Mouse (Mus musculus): ENCODE data around the gene Xiap. TPM values are rescaled to one million over a fixed set of nuclear protein-coding genes. Genes with fewer than 3 reads are reported as not detected.
A peak's percentile ranks its signal among the peaks of the same experiment; 100 is the strongest.

Gene Xiap
- polyA plus RNA-seq, 2 experiments: 14.9 to 32.6 TPM

DNA sequence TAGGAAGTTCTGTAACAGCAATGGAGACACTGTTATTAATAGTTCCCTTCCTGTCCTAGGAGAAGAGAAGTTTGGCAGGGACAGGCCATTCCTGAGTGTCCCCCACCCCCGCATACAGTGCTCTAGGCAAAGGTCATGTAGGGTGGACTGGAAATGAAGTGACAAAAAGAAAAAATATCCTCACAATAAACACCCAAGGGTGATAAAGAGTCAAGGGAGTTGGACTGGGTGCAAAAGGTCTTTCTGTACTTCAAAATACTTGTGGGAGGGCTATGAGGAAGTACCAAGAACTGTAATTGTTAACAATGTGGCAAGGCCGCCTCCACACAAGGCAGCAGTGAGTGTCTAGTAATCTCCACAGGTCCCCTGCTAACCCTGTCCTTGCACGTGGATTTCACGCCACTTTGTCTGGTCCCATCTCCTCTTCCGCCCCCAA is 88.6 kb downstream of the Xiap start:
- Histone ChIP-seq H3K36me3 (ENCODE audit: control insufficient read depth, insufficient read depth, low read length) (no peaks in the 10 kb centered on the region), H3K4me2 (replicated peaks; ENCODE audit: low read depth, low read length, severe bottlenecking) (peak overlapping the region; percentile 48), H3K4me1 (ENCODE audit: control insufficient read depth, insufficient read depth, low read length) (no peaks in the 10 kb centered on the region; the same call in 1 of the 2 replicates), H3K4me3 (replicated peaks; ENCODE audit: low read length) (peak overlapping the region; percentile 61), H3K27ac (replicated peaks; ENCODE audit: low read depth, low read length) (no peak overlapping the region), H3K9ac (ENCODE audit: low read depth, low read length, severe bottlenecking) (no peak overlapping the region), H3K27me3 (ENCODE audit: control insufficient read depth, insufficient read depth, low read length) (no peaks in the 10 kb centered on the region), H3K9me3 (ENCODE audit: control insufficient read depth, low read length) (no peaks in the 10 kb centered on the region)
- WGBS: 48% methylated on average over 5 of the region's 5 CpGs
- no peak for ATAC-seq (ENCODE audit: low FRiP score, low read depth)
- DNase-seq (ENCODE audit: low spot score): no peak
- no peak for TF ChIP-seq POLR2A (IDR thresholded peaks at IDR 0.05; ENCODE audit: borderline replicate concordance, extremely low read depth, insufficient read depth, insufficient read length)

DNA sequence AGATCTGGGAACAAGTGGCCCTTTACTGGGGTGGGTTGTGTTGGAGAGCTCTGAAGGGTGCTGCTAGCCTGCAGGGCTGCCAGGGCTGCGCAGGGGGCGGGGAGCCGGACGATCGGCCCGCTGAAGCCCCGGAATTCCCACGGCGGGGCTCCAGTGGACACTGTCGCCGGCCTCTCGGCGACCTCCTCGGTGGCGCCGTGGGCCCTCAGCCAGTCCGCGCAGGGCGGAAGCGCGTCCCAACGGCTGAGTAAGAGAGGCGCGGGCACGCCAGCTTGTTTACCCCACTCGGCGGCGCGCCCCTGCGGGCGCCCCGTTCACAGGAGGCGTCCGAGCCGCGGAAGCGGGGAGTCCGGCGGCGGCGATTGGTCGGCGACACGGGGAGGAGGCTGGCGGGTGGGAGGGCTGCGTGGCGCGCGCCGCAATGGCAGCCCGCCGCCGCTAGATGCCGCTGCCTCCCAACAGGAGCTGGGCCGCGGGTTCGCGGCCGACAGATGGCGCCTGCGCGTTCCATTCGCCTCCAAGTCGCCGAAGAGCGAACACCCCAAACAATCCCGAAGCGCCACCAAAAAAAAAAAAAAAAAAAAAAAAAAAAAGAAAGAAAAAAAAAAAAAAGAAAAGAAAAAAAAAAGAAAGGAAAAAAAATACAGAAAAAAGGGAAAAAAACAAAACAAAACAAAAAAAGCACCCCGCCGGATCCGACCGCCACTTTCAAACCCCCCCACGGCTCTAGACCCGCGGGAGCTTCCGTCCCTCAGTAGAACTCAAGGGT is 89.5 kb downstream of the Xiap start, which contains the start of gene Stag2:
Gene Stag2 (plus strand): TSS at position 530 of the 769 bp plus-strand sequence.
- peak within 1 kb of the TSS; percentile 99 for H3K27ac ChIP-seq (replicated peaks; ENCODE audit: low read depth, low read length)
- H3K4me3 ChIP-seq (replicated peaks; ENCODE audit: low read length): peak within 1 kb of the TSS; percentile 61
- H3K9me3 ChIP-seq (ENCODE audit: control insufficient read depth, low read length): no peaks in the 10 kb centered on the region
- H3K9ac ChIP-seq (ENCODE audit: low read depth, low read length, severe bottlenecking): peak within 1 kb of the TSS; percentile 98
- no peaks in the 10 kb centered on the region; the same call in 1 of the 2 replicates for H3K4me1 ChIP-seq (ENCODE audit: control insufficient read depth, insufficient read depth, low read length)
- TF ChIP-seq POLR2A (IDR thresholded peaks at IDR 0.05; ENCODE audit: borderline replicate concordance, extremely low read depth, insufficient read depth, insufficient read length): no peak
- H3K36me3 ChIP-seq (ENCODE audit: control insufficient read depth, insufficient read depth, low read length): no peaks in the 10 kb centered on the region
- ATAC-seq (ENCODE audit: low FRiP score, low read depth) (peak; percentile 81), DNase-seq (ENCODE audit: low spot score) (peak; percentile 87)
- H3K27me3 ChIP-seq (ENCODE audit: control insufficient read depth, insufficient read depth, low read length): no peaks in the 10 kb centered on the region
- WGBS: 15% methylated on average over 50 of the region's 76 CpGs
- H3K4me2 ChIP-seq (replicated peaks; ENCODE audit: low read depth, low read length, severe bottlenecking): peak within 1 kb of the TSS; percentile 48

DNA sequence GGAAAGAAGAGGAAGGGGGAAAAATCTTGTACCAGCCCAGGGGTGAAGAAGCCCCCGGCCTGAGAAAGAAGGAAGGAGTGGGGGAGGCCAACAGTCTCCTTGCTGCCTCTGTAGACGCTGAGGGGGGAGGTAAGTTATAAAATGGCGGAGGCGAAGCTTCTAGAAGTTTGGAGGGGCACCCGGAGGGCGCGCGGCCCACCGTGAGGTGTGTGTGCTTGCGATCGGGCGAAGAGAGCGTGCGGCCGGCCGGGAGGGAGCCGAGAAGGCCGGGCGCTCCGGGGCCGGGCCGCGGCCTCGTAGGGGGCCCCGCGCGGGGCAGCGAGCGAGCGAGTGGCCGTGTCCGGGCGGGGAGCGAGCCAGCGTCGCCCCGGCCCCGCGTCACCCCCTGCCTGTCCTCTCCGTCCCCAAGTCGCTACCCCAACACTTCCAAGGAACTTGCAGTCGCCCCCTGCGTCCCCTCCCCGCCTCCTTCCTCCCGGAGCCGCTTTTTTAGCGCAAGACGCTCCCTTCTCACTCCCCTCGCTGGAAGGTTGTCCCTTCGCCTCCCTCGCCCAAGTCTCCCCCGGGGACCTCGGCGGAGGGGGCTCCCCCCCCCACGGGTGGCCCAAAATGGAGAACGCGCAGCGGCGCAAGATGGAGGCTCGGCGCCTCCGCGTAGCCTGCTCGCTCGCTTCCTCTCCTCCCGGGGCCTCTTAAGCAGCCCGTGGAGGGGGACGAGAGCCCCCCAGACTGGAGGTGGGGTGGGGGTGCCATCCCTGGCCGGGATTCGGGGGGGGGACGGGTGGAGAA is 90.3 kb downstream of the Xiap start:
- 29% methylated on average over 51 of the region's 71 CpGs for WGBS
- Histone ChIP-seq H3K4me3 (replicated peaks; ENCODE audit: low read length) (peak overlapping the region; percentile 61), H3K9me3 (ENCODE audit: control insufficient read depth, low read length) (no peaks in the 10 kb centered on the region), H3K9ac (ENCODE audit: low read depth, low read length, severe bottlenecking) (peak overlapping the region; percentile 98), H3K36me3 (ENCODE audit: control insufficient read depth, insufficient read depth, low read length) (no peaks in the 10 kb centered on the region), H3K27me3 (ENCODE audit: control insufficient read depth, insufficient read depth, low read length) (no peaks in the 10 kb centered on the region), H3K4me2 (replicated peaks; ENCODE audit: low read depth, low read length, severe bottlenecking) (peak overlapping the region; percentile 43), H3K27ac (replicated peaks; ENCODE audit: low read depth, low read length) (peak overlapping the region; percentile 99), H3K4me1 (ENCODE audit: control insufficient read depth, insufficient read depth, low read length) (no peaks in the 10 kb centered on the region; the same call in 1 of the 2 replicates)
- DNase-seq (ENCODE audit: low spot score) (peak; percentile 25), ATAC-seq (ENCODE audit: low FRiP score, low read depth) (peak; percentile 42)
- TF ChIP-seq POLR2A (IDR thresholded peaks at IDR 0.05; ENCODE audit: borderline replicate concordance, extremely low read depth, insufficient read depth, insufficient read length): 0 out of 2 replicates have a peak, but pooled peaks have one; percentile 17

DNA sequence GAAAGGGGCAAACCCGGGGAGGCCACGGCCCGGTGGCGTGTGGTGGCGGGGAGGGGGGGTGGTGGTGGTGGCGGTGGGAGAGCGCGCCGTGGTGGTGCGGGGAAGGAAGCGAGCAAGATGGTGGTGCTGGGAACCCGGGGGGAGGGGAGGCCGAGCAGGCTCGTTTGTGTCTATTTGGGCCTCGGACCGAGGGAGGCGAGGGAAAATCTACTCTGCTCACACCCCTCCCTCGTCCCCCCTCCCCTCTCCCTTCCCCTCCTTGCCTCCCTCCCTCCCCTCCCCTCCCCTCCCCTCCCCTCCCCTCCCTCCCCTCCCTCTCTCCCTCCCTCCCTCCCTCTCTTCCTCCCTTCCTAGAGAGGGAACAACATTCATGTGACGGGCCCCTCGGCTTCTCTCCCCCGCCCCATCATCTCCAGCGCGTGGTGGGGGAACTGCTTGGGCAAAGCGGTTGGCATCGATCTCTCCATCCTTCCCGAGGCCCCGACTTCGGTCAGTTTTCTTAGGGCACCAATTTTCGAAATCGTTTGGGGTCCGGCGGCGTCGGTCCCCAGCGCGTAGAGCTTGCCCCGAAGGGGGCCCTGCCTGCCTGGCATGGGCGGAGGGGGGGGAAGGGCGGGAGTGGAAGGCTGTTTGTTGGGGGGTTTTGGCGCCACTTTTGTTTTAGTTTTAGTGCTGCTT is 91.0 kb downstream of the Xiap start:
- no peaks in the 10 kb centered on the region; the same call in 1 of the 2 replicates for H3K4me1 ChIP-seq (ENCODE audit: control insufficient read depth, insufficient read depth, low read length)
- peak overlapping the region; percentile 98 for H3K9ac ChIP-seq (ENCODE audit: low read depth, low read length, severe bottlenecking)
- H3K27ac ChIP-seq (replicated peaks; ENCODE audit: low read depth, low read length): peak overlapping the region; percentile 99
- no peaks in the 10 kb centered on the region for H3K27me3 ChIP-seq (ENCODE audit: control insufficient read depth, insufficient read depth, low read length)
- peak; percentile 76 for ATAC-seq (ENCODE audit: low FRiP score, low read depth)
- DNase-seq (ENCODE audit: low spot score): peak; percentile 83
- H3K36me3 ChIP-seq (ENCODE audit: control insufficient read depth, insufficient read depth, low read length): no peaks in the 10 kb centered on the region
- H3K4me3 ChIP-seq (replicated peaks; ENCODE audit: low read length): peak overlapping the region; percentile 61
- H3K9me3 ChIP-seq (ENCODE audit: control insufficient read depth, low read length): no peaks in the 10 kb centered on the region
- WGBS: 39% methylated on average over 20 of the region's 40 CpGs
- H3K4me2 ChIP-seq (replicated peaks; ENCODE audit: low read depth, low read length, severe bottlenecking): peak overlapping the region; percentile 44
- TF ChIP-seq POLR2A (IDR thresholded peaks at IDR 0.05; ENCODE audit: borderline replicate concordance, extremely low read depth, insufficient read depth, insufficient read length): no peak

Data from limb, embryonic 14.5 days (tissue).